Comparison of ENCODE assay signal across 17 mouse cellular contexts in genomic region chr5:150101789-150102188, GRCm38 (mm10).
"Had no signal": no experiment of that assay in that cellular context is flagged by ENCODE, and none has a peak within 500 bp of the region (broad histone marks: within the 10 kb centered on the region; RNA-seq: fewer than 3 reads in every experiment).

No protein-coding gene starts in this region.

- H3K4me3 ChIP-seq: left cerebral cortex, adult 2 months; liver, embryonic 13.5 days; megakaryocyte, embryonic 14.5 days; midbrain, embryonic 10.5 days; stomach, embryonic 15.5 days had no signal

- DNase-seq: kidney, adult 18-20 months; kidney, adult 9 months; kidney, postnatal 14 days; kidney, postnatal 4 days; layer of hippocampus, postnatal 36 days; liver, embryonic 13.5 days; lung, adult 2 months; lung, postnatal 14 days; midbrain, embryonic 14.5 days; right cerebral cortex, postnatal 4 days; spleen, adult 18-20 months; thymus, postnatal 25 days had no signal

- H3K4me2 ChIP-seq: liver, embryonic 13.5 days; stomach, embryonic 15.5 days had no signal

- H3K9ac ChIP-seq: liver, embryonic 13.5 days; stomach, embryonic 15.5 days had no signal

- H3K27ac ChIP-seq: left cerebral cortex, adult 2 months; liver, embryonic 13.5 days; macrophage; midbrain, embryonic 10.5 days; stomach, embryonic 15.5 days had no signal

- H3K9me3 ChIP-seq: liver, embryonic 13.5 days; megakaryocyte, embryonic 14.5 days; midbrain, embryonic 10.5 days; stomach, embryonic 15.5 days had no signal

- H3K4me1 ChIP-seq: liver, embryonic 13.5 days; midbrain, embryonic 10.5 days had no signal

- H3K36me3 ChIP-seq: liver, embryonic 13.5 days; midbrain, embryonic 10.5 days; stomach, embryonic 15.5 days had no signal

- H3K27me3 ChIP-seq: liver, embryonic 13.5 days; stomach, embryonic 15.5 days had no signal
